Mouse (Mus musculus) hindbrain, embryonic 13.5 days (tissue): ENCODE results near the gene Scgb2b26. TPM values are rescaled to one million over a fixed set of nuclear protein-coding genes. Genes with fewer than 3 reads are reported as not detected.
"Not testable (repeated sequence)": the region's sequence is repeated elsewhere in the genome, so short reads cannot be mapped to it uniquely, and the experiment has no call there.

Source experiments
- ATAC-seq: fragments of 200-750 bp; cut with Nextera tagmentation; 2 replicates; pipeline ENCODE4 v1.8.0; 2017; ENCODE audit warnings: moderate TSS enrichment; ENCODE audit not compliant: low FRiP score
- H3K27ac ChIP-seq: fragments of 300-500 bp; sonication (generic); 2 replicates; pipeline ENCODE4 v1.5.1; 2015; ENCODE audit warnings: inconsistent platforms, mild to moderate bottlenecking, moderate library complexity
- H3K27me3 ChIP-seq: fragments of 300-500 bp; sonication (generic); 2 replicates; pipeline ENCODE4 v1.6.1; 2015; ENCODE audit warnings: mild to moderate bottlenecking, inconsistent platforms
- H3K36me3 ChIP-seq: fragments of 300-500 bp; sonication (generic); 2 replicates; pipeline ENCODE4 v1.6.1; 2015; ENCODE audit warnings: mild to moderate bottlenecking, inconsistent platforms
- H3K4me1 ChIP-seq: fragments of 300-500 bp; sonication (generic); replicated peaks from 2 replicates; pipeline ENCODE4 v1.6.1; 2015; ENCODE audit warnings: inconsistent platforms
- H3K4me2 ChIP-seq: fragments of 300-500 bp; sonication (generic); 2 replicates; pipeline ENCODE4 v1.6.1; 2015; ENCODE audit warnings: inconsistent platforms, mild to moderate bottlenecking, moderate library complexity
- H3K4me3 ChIP-seq: fragments of 300-500 bp; sonication (generic); 2 replicates; pipeline ENCODE4 v1.5.1; 2015; ENCODE audit warnings: mild to moderate bottlenecking, inconsistent platforms
- H3K9ac ChIP-seq: fragments of 300-500 bp; sonication (generic); 2 replicates; pipeline ENCODE4 v1.6.1; 2015; ENCODE audit warnings: mild to moderate bottlenecking, inconsistent platforms
- H3K9me3 ChIP-seq: fragments of 300-500 bp; sonication (generic); 2 replicates; pipeline ENCODE4 v1.6.1; 2016; ENCODE audit warnings: inconsistent platforms
- WGBS: fragments of 180-500 bp; shearing (Covaris S2); methylation state at CpG from one replicate; pipeline ENCODE4 v1.1.7; 2015; 5-methylcytosine and 5-hydroxymethylcytosine counted together
- polyA plus RNA-seq: library from polyadenylated mRNA; unstranded; fragments of >200 nt; fragmentation: Nextera tagmentation; extraction: Ambion mirVana; gene quantifications from 2 replicates; pipeline ENCODE4 v1.2.1, GENCODE M21; 2015

Scgb2b26 gene
- polyA plus RNA-seq: not detected in 2 replicates

GRCm38 (mm10) chr7:33944940-33945339 is at the start of gene Scgb2b26:
Gene Scgb2b26, minus strand, starts transcription at chr7:33945040.
- ATAC-seq: no peak

DNA sequence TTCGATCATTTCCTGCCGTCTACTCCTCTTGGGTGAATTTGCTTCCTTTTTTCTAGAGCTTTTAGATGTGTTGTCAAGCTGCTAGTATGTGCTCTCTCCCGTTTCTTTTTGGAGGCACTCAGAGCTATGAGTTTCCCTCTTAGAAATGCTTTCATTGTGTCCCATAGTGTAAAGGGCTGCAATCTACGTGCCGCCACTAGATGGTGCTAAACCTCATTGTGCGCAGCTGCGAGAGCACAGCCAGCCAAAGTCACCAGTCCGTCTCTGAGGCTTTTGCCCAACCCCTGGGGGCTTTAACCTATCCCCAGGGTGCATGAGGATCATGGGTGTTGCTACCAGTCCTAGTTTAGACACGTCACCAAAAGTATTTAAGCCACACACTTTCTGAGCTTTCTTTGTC is 37.4 kb upstream of the Scgb2b26 start:
- H3K4me1 ChIP-seq, H3K36me3 ChIP-seq, H3K27me3 ChIP-seq, H3K4me2 ChIP-seq, H3K27ac ChIP-seq, ATAC-seq, H3K4me3 ChIP-seq, H3K9ac ChIP-seq: not testable (repeated sequence)
- H3K9me3 ChIP-seq: peaks cover 19% of the 10 kb centered on the region; the same call in 1 of the 2 replicates
- WGBS: 30% methylated on average over 8 of the region's 9 CpGs

More at GRCm38 (mm10) chr7:33944940-33945339, at the start of gene Scgb2b26:
- 82% methylated on average over 4 of the region's 4 CpGs for WGBS
- Histone ChIP-seq H3K9ac (no peak within 1 kb of the TSS), H3K36me3 (no peaks in the 10 kb centered on the region), H3K27ac (no peak within 1 kb of the TSS), H3K4me3 (no peak within 1 kb of the TSS), H3K27me3 (no peaks in the 10 kb centered on the region), H3K4me1 (no peaks in the 10 kb centered on the region), H3K4me2 (no peak within 1 kb of the TSS), H3K9me3 (peaks cover 61% of the 10 kb centered on the region)

GRCm38 (mm10) chr7:33902982-33903381 is 41.9 kb downstream of the Scgb2b26 start:
- H3K27ac ChIP-seq: no peak overlapping the region
- H3K4me3 ChIP-seq: no peak overlapping the region
- H3K36me3 ChIP-seq: no peaks in the 10 kb centered on the region
- no peak for ATAC-seq
- no peaks in the 10 kb centered on the region for H3K27me3 ChIP-seq
- no peaks in the 10 kb centered on the region for H3K4me1 ChIP-seq
- no peak overlapping the region for H3K9ac ChIP-seq
- H3K4me2 ChIP-seq: no peak overlapping the region
- H3K9me3 ChIP-seq: peaks cover 37% of the 10 kb centered on the region

DNA sequence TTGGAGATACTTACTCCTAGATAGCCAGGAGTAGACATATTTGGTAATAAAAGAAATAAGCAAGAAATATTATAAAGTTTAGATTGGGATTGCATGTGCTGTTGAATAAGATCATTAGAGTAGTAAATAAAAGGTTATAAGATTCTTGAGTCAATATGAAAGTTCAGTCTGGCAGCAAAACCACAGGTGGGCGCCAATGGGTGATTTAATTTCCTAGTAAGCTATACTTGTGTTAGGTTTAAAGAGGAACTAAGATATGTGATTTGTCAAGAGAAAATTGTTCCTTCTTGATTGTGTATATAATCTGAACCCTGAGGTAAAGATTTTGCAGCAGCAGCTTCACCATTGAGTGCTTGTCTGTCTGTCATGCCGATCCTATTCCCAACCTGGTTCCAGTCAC is 44.0 kb downstream of the Scgb2b26 start:
- no peaks in the 10 kb centered on the region for H3K36me3 ChIP-seq
- H3K27me3 ChIP-seq: no peaks in the 10 kb centered on the region
- H3K9ac ChIP-seq: no peak overlapping the region
- no peak overlapping the region for H3K4me3 ChIP-seq
- H3K4me2 ChIP-seq: no peak overlapping the region
- no peaks in the 10 kb centered on the region for H3K4me1 ChIP-seq
- no peak for ATAC-seq
- peaks cover 51% of the 10 kb centered on the region for H3K9me3 ChIP-seq
- WGBS: 85% methylated on average over 2 of the region's 2 CpGs
- no peak overlapping the region for H3K27ac ChIP-seq

DNA sequence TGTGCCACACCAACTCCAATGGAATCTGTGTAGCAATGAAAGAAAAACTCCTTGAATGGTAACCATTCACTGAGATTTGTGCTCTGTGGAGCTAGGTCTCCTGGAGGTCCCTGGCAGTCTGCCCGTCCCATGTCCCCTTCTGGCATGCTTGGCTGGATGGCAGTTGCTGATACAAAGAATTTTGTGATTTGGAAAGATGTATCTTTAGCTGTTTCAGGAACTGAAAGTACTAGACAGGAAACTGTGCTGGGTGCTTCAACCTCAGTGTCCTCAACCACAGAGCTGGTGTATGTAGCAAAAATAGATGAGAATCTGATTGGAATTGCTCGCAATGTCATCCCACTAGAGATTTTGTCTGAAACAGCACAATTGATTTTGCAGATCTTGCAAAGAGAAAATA is 44.8 kb downstream of the Scgb2b26 start:
- Histone ChIP-seq H3K9me3 (peaks cover 58% of the 10 kb centered on the region), H3K36me3 (no peaks in the 10 kb centered on the region), H3K4me1 (no peaks in the 10 kb centered on the region), H3K27ac (no peak overlapping the region), H3K4me2 (no peak overlapping the region), H3K27me3 (no peaks in the 10 kb centered on the region), H3K9ac (no peak overlapping the region), H3K4me3 (no peak overlapping the region)
- WGBS: 70% methylated on average over 2 of the region's 2 CpGs
- no peak for ATAC-seq

Other genes starting within 250 kb of the Scgb2b26 start
- not detected in 2 replicates for gene Scgb2b24, start 205.7 kb downstream of the Scgb2b26 start, polyA plus RNA-seq
- not detected in 2 replicates for gene Scgb1b24, start 201.2 kb downstream of the Scgb2b26 start, polyA plus RNA-seq
- gene Scgb2b27, start 68.9 kb upstream of the Scgb2b26 start, polyA plus RNA-seq: not detected in 2 replicates
- gene Scgb1b27, start 76.4 kb upstream of the Scgb2b26 start, polyA plus RNA-seq: not detected in 2 replicates
- gene Scgb1b30, start 150.4 kb upstream of the Scgb2b26 start, polyA plus RNA-seq: not detected in 2 replicates
- gene Wtip, start 188.2 kb upstream of the Scgb2b26 start, polyA plus RNA-seq: 3.1 and 4.6 TPM in 2 replicates
- 195 and 198 TPM in 2 replicates for gene Uba2, start 224.6 kb upstream of the Scgb2b26 start, polyA plus RNA-seq